Mouse (Mus musculus): ENCODE measurements at regions not wholly inside any gene's neighbourhood (a gene's known extent, or its start where the extent isn't known, plus 50 kb on each side); places are given as distances from the start of the nearest gene placed in this dataset.

DNA sequence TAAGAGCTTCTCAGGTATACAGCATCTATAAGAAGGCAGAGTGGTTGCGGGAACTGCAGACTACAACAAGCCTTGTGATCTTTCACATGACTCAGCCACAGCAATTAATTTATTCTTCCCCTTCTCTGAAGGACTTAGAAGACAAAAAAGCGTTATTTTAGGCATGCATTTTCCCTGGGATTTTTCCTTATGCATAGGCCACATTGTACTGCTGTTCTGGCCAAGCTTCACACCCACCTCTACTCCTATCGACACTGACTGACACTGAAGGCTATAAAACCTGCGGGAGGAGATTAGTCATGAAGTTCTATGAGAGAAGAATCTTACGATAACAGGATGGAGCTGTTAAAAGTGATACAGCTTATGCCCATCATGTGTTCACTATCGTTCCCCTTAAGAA, 441.9 kb downstream of the Tox3 start:
- DNase-seq (ENCODE audit: low read depth, low spot score) = no peak

DNA sequence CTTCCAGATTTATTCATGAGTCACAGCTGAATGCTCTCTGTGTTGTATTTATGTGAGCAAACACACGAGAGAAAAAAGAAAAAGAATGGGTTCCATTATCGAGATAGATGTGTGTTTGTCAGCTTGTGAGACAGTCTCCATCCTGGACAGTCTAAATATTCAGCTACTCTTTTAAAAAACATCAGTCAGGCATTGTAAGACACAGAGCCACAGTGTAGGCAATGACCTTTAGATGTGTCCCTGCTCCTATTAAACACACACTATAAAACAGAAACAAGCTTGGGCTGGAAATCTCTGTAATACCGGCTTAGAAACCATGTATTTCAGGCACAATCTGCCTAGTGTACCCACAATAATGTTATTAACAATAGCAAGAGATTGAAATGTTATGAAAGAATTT, 442.6 kb downstream of the Tox3 start:
- DNase-seq (ENCODE audit: low read depth, low spot score) = no peak

DNA sequence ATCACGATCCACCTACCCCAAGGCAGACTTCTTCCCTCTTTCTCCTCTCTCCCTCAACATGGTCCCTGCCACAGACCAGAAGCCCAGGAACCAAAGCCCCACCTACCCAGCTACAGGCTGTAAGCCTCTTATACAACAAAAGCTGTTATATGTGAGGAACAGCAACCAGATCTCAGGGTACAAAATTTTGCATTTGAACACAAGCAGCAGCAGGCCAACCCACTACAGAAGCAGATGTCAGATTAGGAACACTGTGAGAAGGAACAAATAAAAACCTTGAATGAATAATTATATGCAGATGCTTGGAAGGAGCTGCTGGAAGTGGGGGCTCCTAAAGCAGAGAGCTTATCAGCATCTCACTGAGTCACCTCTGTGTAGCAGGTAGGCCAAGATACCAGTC, 444.8 kb downstream of the Tox3 start:
- DNase-seq (ENCODE audit: low read depth, low spot score) = no peak

DNA sequence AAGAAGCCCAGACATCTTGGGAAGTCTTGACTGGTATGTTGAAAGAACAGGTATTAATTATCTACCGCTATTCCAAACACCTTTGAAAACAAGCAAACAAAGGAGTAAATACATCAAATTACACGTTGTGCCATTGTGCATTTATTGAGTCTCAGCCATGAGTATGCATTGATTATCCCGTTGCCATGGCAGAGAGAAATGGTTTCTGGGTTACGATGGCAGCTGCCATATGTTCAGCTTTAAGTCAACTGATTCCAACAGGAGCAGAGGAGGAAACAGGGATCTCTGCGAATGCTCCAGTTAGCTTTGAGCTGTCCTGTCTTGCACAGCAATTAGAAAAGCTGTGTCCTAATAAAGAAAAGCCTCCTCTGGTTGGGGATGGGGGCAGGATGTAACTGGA, 475.4 kb downstream of the Tox3 start:
- no peak for DNase-seq (ENCODE audit: low read depth, low spot score)

GRCm38 (mm10) chr8:89871966-89872365, 476.2 kb downstream of the Tox3 start:
- no peak for DNase-seq (ENCODE audit: low read depth, low spot score)

DNA sequence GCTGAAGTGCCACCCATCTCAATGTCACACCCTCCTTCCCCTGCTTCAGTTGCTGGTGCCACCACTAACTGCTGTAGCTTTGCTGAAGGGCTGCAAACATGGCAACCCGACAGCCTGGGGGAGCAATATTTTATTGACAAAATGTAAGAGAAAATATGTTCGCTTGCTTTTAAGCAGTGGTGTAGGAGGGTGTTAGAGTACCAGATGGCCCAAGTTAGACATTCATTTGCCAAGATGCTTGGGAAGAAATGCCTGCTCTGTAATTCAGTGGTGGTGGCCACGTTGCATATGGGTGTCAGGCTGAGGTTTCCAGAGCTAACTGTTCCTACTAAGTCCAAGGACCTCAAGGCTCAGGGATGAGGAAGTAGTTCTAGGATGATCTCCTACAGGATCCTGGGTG, 488.3 kb downstream of the Tox3 start:
- no peak for DNase-seq (ENCODE audit: low read depth, low spot score)

GRCm38 (mm10) chr8:89858706-89859385, 489.3 kb downstream of the Tox3 start:
- DNase-seq (ENCODE audit: low read depth, low spot score) = peak; percentile 21

DNA sequence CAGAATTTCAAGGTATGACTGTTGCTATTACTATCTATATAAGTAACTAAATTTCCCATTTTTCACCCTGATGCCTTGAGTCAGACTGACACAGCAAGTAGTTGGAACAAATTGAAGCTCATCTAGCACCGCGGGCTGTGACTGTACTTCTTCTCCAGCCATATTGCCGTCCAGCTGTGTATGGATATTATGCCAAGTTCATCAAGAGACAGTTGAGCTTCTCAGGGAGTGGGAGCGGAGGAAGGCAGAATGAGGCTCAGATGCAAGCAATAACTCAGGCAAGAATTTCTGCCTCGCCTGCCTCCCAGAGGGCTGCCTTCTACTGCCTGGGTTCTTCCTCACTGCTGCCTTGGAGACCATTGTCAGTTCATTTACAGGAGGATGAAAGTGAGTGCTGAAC, 492.6 kb downstream of the Tox3 start:
- DNase-seq (ENCODE audit: low read depth, low spot score) = no peak

- peak; percentile 4 for DNase-seq (ENCODE audit: low read depth, low spot score)
Measured at GRCm38 (mm10) chr8:89850209-89850796, 497.8 kb downstream of the Tox3 start.

- no peak for DNase-seq (ENCODE audit: low read depth, low spot score)
Measured at GRCm38 (mm10) chr8:89849416-89850208, 498.5 kb downstream of the Tox3 start.

GRCm38 (mm10) chr8:89838494-89838893, 509.6 kb downstream of the Tox3 start:
- no peak for DNase-seq (ENCODE audit: low read depth, low spot score)

DNA sequence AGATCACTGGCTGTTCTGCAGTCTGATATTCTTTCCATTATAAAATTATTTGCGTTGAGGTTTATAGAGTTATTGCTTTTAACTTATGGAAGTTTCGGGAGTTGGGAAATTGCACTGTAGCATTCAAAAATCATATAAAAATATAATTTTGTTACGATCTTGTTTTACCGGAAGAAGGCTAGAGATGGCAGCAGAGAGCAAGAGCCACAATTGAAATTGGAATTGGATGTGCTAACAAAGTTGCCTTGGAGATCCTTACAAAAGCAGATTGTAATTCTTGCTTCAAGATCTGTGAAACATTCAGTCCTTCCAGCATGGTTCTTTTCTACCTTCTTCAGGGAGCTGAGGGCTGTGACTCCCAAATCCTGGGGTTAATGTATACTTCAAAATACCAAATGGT, 514.4 kb downstream of the Tox3 start:
- DNase-seq (ENCODE audit: low read depth, low spot score) = no peak

DNA sequence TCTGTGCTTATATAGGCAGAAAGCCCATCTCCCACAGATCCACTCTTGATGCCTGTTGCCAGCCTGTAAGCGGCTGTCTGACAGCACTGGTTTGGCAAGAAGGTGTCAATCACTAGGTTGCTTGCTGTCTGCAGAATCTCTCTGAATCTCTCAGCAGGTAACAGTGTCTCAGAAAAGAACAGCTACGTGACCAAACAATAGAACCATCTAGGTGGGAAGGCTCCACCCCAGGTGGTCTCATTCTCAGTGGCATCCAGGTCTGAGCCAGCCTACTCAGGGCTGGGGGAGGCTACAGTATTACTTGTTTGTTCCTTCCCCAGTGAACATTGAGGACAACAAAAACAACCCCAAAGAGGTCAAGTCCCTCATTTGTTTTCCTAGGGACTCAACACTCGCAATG, 523.6 kb downstream of the Tox3 start:
- no peak for DNase-seq (ENCODE audit: low read depth, low spot score)

DNA sequence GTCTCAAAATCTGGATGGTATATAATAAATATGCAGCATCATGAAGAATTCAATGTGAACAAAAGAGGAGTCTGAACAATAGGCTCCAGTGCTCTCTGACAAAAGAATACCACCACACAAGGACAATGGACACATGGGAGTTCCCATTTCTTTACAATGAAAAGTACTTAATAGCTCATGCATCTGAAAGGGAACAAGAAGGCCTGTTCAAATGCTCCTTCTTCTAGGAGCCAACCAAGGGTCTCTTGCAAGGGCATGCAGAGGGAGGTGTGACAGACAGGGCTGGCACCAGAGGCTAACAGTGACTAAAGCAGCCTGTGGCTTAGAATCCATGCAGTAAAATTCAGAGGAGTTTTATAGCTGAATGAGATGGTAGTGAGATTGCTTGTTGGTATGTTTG, 524.5 kb downstream of the Tox3 start:
- no peak for DNase-seq (ENCODE audit: low read depth, low spot score)

- no peak for DNase-seq (ENCODE audit: low read depth, low spot score)
Measured at GRCm38 (mm10) chr8:89812036-89812711, 536.0 kb downstream of the Tox3 start.

- DNase-seq (ENCODE audit: low read depth, low spot score) = no peak
Measured at GRCm38 (mm10) chr8:89788296-89788695, 559.8 kb downstream of the Tox3 start.

GRCm38 (mm10) chr8:89787050-89787905, 560.9 kb downstream of the Tox3 start:
- DNase-seq (ENCODE audit: low read depth, low spot score) = no peak

DNA sequence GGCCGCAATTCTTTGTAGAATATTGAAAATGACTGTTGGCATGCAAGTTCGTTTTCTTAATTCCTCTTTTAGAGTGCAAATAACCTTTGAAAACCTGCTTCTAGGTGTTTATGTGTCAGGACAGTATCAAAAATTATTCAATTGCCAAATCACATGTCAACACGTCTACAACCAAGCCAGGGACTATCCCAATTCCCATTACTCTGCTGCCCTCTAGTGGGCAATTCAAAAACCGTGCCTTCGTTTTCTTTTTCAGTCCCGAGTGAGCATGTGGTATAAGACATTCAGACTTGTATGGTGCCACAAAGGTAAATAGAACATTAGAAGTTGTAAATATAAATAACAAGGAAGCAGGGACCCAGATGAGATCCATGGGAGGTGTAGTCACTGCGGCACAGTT, 563.1 kb downstream of the Tox3 start:
- peak; percentile 19 for DNase-seq (ENCODE audit: low read depth, low spot score)

DNA sequence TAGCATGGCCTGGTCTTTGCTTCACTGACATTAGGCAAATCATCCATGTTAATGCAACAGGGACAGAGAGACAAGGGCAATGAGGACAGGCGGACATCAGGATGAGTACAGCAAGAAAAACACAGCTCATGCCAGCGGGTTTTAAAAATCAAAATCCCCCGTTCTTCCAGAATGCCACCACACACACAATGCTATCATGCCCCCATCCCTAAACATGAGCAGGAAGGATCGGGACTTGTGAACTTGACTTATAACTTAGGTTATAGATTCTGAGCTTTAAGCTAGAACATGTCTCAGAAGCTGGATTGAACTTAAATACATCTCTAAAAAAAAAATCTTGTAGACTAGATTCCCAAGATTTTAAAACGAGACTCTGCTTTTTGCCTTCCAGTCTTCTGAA, 564.8 kb downstream of the Tox3 start:
- no peak for DNase-seq (ENCODE audit: low read depth, low spot score)

GRCm38 (mm10) chr8:89766387-89766786, 581.8 kb downstream of the Tox3 start:
- no peak for DNase-seq (ENCODE audit: low read depth, low spot score)

DNA sequence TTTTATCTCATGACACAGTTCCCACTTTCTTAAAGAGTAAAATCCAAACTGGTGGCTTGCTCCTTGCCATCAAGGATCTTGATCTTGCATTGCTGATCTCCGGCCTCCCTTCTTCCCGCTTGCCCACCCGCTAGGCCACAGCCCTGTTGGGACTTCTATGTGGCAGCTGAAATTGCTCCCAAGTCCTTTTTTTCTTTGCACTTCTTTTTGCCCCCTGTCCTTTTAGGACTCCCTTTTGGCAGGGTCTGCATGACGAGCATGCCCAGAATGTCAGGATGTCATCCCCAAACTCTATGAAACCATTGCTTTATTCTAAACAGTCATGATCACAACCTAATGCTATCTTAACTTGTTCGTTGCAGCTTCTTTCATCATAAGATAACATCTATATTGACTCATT, 588.6 kb downstream of the Tox3 start:
- no peak for DNase-seq (ENCODE audit: low read depth, low spot score)

Measured in skeletal muscle tissue, adult 2 months (tissue).